Mouse (Mus musculus) spleen, adult 2 months (tissue): ENCODE measurements at regions not wholly inside any gene's neighbourhood (a gene's known extent, or its start where the extent isn't known, plus 50 kb on each side); places are given as distances from the start of the nearest gene placed in this dataset.
A peak's percentile ranks its signal among the peaks of the same experiment; 100 is the strongest.

Experiments
- CTCF ChIP-seq: fragments of 200-500 bp; IDR thresholded peaks from 2 replicates; pipeline ENCODE4 v1.5.1; 2011; ENCODE audit warnings: mild to moderate bottlenecking, inconsistent platforms; ENCODE audit not compliant: insufficient read depth, insufficient read length, insufficient replicate concordance; ENCODE audit errors: extremely low read depth
- POLR2A ChIP-seq: fragments of 200-500 bp; IDR thresholded peaks from 2 replicates; pipeline ENCODE4 v1.6.1; 2011; ENCODE audit warnings: low read depth, low read length, inconsistent platforms

GRCm38 (mm10) chr17:84121291-84121690 lies 66.5 kb downstream of the Zfp36l2 start:
- TF ChIP-seq CTCF (no peak), POLR2A (peak; percentile 45; the same call in 1 of the 2 replicates)
